Mouse (Mus musculus) E14TG2a.4 (cell line): Measurements from ENCODE around the gene Elovl5.

Experiments
- CTCF ChIP-seq: conservative IDR thresholded peaks from 2 replicates; pipeline ENCODE4 v1.5.1; 2014; ENCODE audit warnings: low read length
- POU5F1 ChIP-seq: IDR thresholded peaks from 2 replicates; pipeline ENCODE4 v1.6.1; 2014; ENCODE audit warnings: low read length, borderline replicate concordance

GRCm38 (mm10) chr9:77942411-77942810, 25.2 kb downstream of the Elovl5 start:
- TF ChIP-seq CTCF (no peak), POU5F1 (no peak)
